Mouse (Mus musculus): Measurements from ENCODE around the gene Iqcn.

The Iqcn gene

GRCm38 (mm10) chr8:70755661-70756475, 52.6 kb downstream of the Iqcn start:
- DNase-seq (ENCODE audit: inconsistent ontology term), result no peak

- DNase-seq (ENCODE audit: inconsistent ontology term), result no peak
Measured at GRCm38 (mm10) chr8:70756476-70757040, 53.3 kb downstream of the Iqcn start.

- no peak for DNase-seq (ENCODE audit: inconsistent ontology term)
Measured at GRCm38 (mm10) chr8:70757523-70758307, 54.5 kb downstream of the Iqcn start.

- no peak for DNase-seq (ENCODE audit: inconsistent ontology term)
Measured at GRCm38 (mm10) chr8:70758308-70758615, 55.0 kb downstream of the Iqcn start.

- DNase-seq (ENCODE audit: inconsistent ontology term), result no peak
Measured at GRCm38 (mm10) chr8:70758616-70759561, 55.6 kb downstream of the Iqcn start.

GRCm38 (mm10) chr8:70760350-70760749, 57.1 kb downstream of the Iqcn start:
- no peak for DNase-seq (ENCODE audit: inconsistent ontology term)

- peak; percentile 98 for DNase-seq (ENCODE audit: inconsistent ontology term)
Measured at GRCm38 (mm10) chr8:70760775-70761406, 57.6 kb downstream of the Iqcn start, which contains the start of gene Mpv17l2. Mpv17l2 (minus strand) TSS chr8:70760946.

GRCm38 (mm10) chr8:70762118-70762517, 58.9 kb downstream of the Iqcn start:
- DNase-seq (ENCODE audit: inconsistent ontology term), result no peak

GRCm38 (mm10) chr8:70763354-70763753, 60.1 kb downstream of the Iqcn start:
- DNase-seq (ENCODE audit: inconsistent ontology term), result no peak

- DNase-seq (ENCODE audit: inconsistent ontology term), result no peak
Measured at GRCm38 (mm10) chr8:70764026-70764425, 60.8 kb downstream of the Iqcn start.

- DNase-seq (ENCODE audit: inconsistent ontology term), result no peak
Measured at GRCm38 (mm10) chr8:70764676-70765075, 61.4 kb downstream of the Iqcn start.

GRCm38 (mm10) chr8:70765329-70765728, 62.1 kb downstream of the Iqcn start:
- DNase-seq (ENCODE audit: inconsistent ontology term), result no peak

- peak; percentile 71 for DNase-seq (ENCODE audit: inconsistent ontology term)
Measured at GRCm38 (mm10) chr8:70765838-70766570, 62.7 kb downstream of the Iqcn start.

- DNase-seq (ENCODE audit: inconsistent ontology term), result peak; percentile 85
Measured at GRCm38 (mm10) chr8:70766571-70767440, 63.5 kb downstream of the Iqcn start.

Data from Muller cell, postnatal 12 days (primary cell).